Mouse (Mus musculus) ovary, postnatal 10 days (tissue): ENCODE data around the gene Vmn1r180.
"Not testable (repeated sequence)": the region's sequence is repeated elsewhere in the genome, so short reads cannot be mapped to it uniquely, and the experiment has no call there.

ENCODE experiments used
- DNase-seq: peaks from one replicate; pipeline ENCODE4 v3.0.0; 2022; ENCODE audit warnings: low spot score

Vmn1r180 gene

DNA sequence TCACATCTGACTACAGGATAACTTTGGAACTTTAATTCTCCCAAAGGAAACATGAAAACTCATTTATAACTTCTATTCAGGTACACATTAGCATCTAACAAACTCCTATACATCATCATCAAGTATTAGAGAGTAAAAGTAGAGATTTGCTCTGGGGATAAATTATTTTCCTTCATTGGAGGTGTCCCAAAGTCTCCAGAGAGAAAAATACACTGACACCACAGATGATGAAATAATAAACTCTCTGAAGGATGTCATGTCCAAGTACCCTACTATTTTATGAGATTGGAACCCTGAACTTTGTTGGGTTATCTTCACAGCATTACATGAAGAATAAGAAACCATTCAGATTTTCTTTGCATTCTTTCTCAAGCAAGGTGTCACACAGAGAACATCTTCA is at the start of gene Vmn1r180:
Gene Vmn1r180, plus strand, starts transcription at position 301 of the 400 bp plus-strand sequence.
- no peak for DNase-seq

GRCm38 (mm10) chr7:23926678-23927077 is 23.8 kb upstream of the Vmn1r180 start, which contains the start of gene Vmn1r179:
Gene Vmn1r179 (plus strand): TSS chr7:23926978.
- DNase-seq, result no peak

- DNase-seq, result not testable (repeated sequence)
These were observed 17.6 kb downstream of the Vmn1r180 start for GRCm38 (mm10) chr7:23968044-23968443.

DNA sequence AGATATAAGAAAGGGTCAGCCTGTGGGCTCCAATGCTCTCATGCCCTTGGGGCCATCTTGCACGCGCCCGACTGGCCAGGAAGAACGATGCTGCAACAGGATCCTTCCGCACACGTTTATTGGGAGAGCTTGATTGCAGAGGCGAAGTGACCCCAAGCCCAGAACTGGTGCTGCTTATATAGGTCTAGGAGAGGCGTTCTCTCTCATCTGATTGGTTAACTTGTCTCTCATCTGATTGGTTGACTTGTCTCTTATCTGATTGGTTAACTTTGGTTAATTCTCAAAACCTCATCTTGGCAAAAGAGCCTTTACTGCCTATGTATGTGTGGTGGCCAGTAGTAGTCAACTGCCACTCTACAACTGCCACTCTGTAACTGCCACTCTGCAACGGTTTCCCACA is 23.9 kb downstream of the Vmn1r180 start, which contains the start of gene Vmn1r181:
Gene Vmn1r181, plus strand, starts transcription at position 301 of the 400 bp plus-strand sequence.
- not testable (repeated sequence) for DNase-seq

DNA sequence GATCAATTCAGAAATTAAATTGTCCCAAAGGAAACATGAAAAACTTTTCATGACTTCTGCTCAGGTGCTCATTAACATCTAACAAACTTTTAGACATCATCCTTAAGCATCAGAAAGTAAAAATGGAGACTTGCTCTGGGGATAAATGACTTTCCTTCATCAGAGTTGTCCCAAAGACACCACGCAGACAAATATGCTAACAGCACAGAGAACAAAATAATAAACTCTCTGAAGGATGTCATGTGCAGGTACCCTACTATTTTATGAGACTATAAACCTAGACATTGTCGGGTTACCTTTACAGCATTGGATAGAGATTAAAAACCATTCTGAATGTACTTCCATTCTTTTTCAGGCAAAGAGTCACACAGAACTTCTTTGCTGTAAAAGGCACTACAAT is 51.0 kb downstream of the Vmn1r180 start, which contains the start of gene V1rd19:
Gene V1rd19, plus strand, starts transcription at position 301 of the 400 bp plus-strand sequence.
- DNase-seq, result no peak
